Mouse (Mus musculus) hindbrain, embryonic 11.5 days (tissue): ENCODE results near the gene Apobec1. TPM values are rescaled to one million over a fixed set of nuclear protein-coding genes. Genes with fewer than 3 reads are reported as not detected.

Source experiments
- ATAC-seq: fragments of 200-750 bp; cut with Nextera tagmentation; 2 replicates; pipeline ENCODE4 v1.8.0; 2017; ENCODE audit warnings: mild to moderate bottlenecking, moderate TSS enrichment, moderate library complexity; ENCODE audit not compliant: low FRiP score
- DNase-seq: peaks from one replicate; pipeline ENCODE4 v3.0.0-alpha.2; 2015; ENCODE audit warnings: low spot score
- H3K27ac ChIP-seq: fragments of 300-500 bp; sonication (generic); 2 replicates; pipeline ENCODE4 v1.5.1; 2014; ENCODE audit warnings: mild to moderate bottlenecking, low read depth, low read length
- H3K27me3 ChIP-seq: fragments of 300-500 bp; sonication (generic); 2 replicates; pipeline ENCODE4 v1.6.1; 2014; ENCODE audit warnings: mild to moderate bottlenecking, low read length, moderate library complexity, mixed read lengths; ENCODE audit not compliant: control insufficient read depth, insufficient read depth
- H3K36me3 ChIP-seq: fragments of 300-500 bp; sonication (generic); 2 replicates; pipeline ENCODE4 v1.6.1; 2014; ENCODE audit warnings: mild to moderate bottlenecking, low read length, moderate library complexity, mixed read lengths; ENCODE audit not compliant: control insufficient read depth, insufficient read depth
- H3K4me1 ChIP-seq: fragments of 300-500 bp; sonication (generic); replicated peaks from 2 replicates; pipeline ENCODE4 v1.6.1; 2014; ENCODE audit warnings: low read length, mixed read lengths; ENCODE audit not compliant: control insufficient read depth, insufficient read depth
- H3K4me2 ChIP-seq: fragments of 300-500 bp; sonication (generic); replicated peaks from 2 replicates; pipeline ENCODE4 v1.6.1; 2014; ENCODE audit warnings: mild to moderate bottlenecking, low read depth, low read length
- H3K4me3 ChIP-seq: fragments of 300-500 bp; sonication (generic); 2 replicates; pipeline ENCODE4 v1.5.1; 2014; ENCODE audit warnings: low read depth, low read length
- H3K9ac ChIP-seq: fragments of 300-500 bp; sonication (generic); 2 replicates; pipeline ENCODE4 v1.6.1; 2014; ENCODE audit warnings: low read depth, low read length
- H3K9me3 ChIP-seq: fragments of 300-500 bp; sonication (generic); 2 replicates; pipeline ENCODE4 v1.6.1; 2016; ENCODE audit warnings: low read length; ENCODE audit not compliant: control insufficient read depth
- WGBS: fragments of 180-500 bp; shearing (Covaris S2); extraction: QIAGEN DNeasy Blood & Tissue Kit; methylation state at CpG from one replicate; pipeline ENCODE4 v1.1.7; 2014; 5-methylcytosine and 5-hydroxymethylcytosine counted together
- polyA plus RNA-seq: library from polyadenylated mRNA; unstranded; fragments of >200 nt; fragmentation: Nextera tagmentation; extraction: Ambion mirVana; gene quantifications from 2 replicates; pipeline ENCODE4 v1.2.1, GENCODE M21; 2014

Gene Apobec1
- polyA plus RNA-seq, 1 experiment from 2014 or later, result 1.7 TPM

GRCm38 (mm10) chr6:122609377-122609728 lies 7.1 kb upstream of the Apobec1 start:
- Histone ChIP-seq H3K27me3 (no peaks in the 10 kb centered on the region), H3K4me3 (no peak overlapping the region), H3K9ac (no peak overlapping the region), H3K9me3 (no peaks in the 10 kb centered on the region), H3K4me2 (no peak overlapping the region), H3K36me3 (no peaks in the 10 kb centered on the region), H3K27ac (no peak overlapping the region), H3K4me1 (no peaks in the 10 kb centered on the region)
- ATAC-seq (no peak), DNase-seq (no peak)
- 79% methylated on average over 9 of the region's 9 CpGs for WGBS

- Histone ChIP-seq H3K9ac (no peak overlapping the region), H3K9me3 (no peaks in the 10 kb centered on the region), H3K36me3 (no peaks in the 10 kb centered on the region), H3K4me1 (no peaks in the 10 kb centered on the region), H3K4me2 (no peak overlapping the region), H3K27me3 (no peaks in the 10 kb centered on the region), H3K4me3 (no peak overlapping the region), H3K27ac (no peak overlapping the region)
- DNase-seq (no peak), ATAC-seq (no peak)
- WGBS, result 73% methylated on average over 10 of the region's 10 CpGs
Measured at GRCm38 (mm10) chr6:122608434-122609376, 6.5 kb upstream of the Apobec1 start.

- Histone ChIP-seq H3K4me1 (no peaks in the 10 kb centered on the region), H3K27me3 (no peaks in the 10 kb centered on the region), H3K9me3 (no peaks in the 10 kb centered on the region), H3K9ac (no peak overlapping the region), H3K36me3 (no peaks in the 10 kb centered on the region), H3K4me2 (no peak overlapping the region), H3K4me3 (no peak overlapping the region), H3K27ac (no peak overlapping the region)
- ATAC-seq, result no peak
- DNase-seq, result no peak
- 90% methylated on average over 12 of the region's 12 CpGs for WGBS
Measured at GRCm38 (mm10) chr6:122607700-122608099, 5.5 kb upstream of the Apobec1 start.

GRCm38 (mm10) chr6:122606661-122607060 lies 4.4 kb upstream of the Apobec1 start:
- no peak overlapping the region for H3K4me3 ChIP-seq
- no peaks in the 10 kb centered on the region for H3K36me3 ChIP-seq
- H3K27me3 ChIP-seq, result no peaks in the 10 kb centered on the region
- H3K27ac ChIP-seq, result no peak overlapping the region
- WGBS, result 96% methylated on average over 11 of the region's 11 CpGs
- no peaks in the 10 kb centered on the region for H3K9me3 ChIP-seq
- H3K4me1 ChIP-seq, result no peaks in the 10 kb centered on the region
- H3K4me2 ChIP-seq, result no peak overlapping the region
- ATAC-seq (no peak), DNase-seq (no peak)
- no peak overlapping the region for H3K9ac ChIP-seq

GRCm38 (mm10) chr6:122605483-122605882 lies 3.2 kb upstream of the Apobec1 start:
- no peaks in the 10 kb centered on the region for H3K9me3 ChIP-seq
- H3K4me2 ChIP-seq, result no peak overlapping the region
- no peak for DNase-seq
- WGBS, result 93% methylated on average over 8 of the region's 8 CpGs
- H3K4me3 ChIP-seq, result no peak overlapping the region
- H3K27me3 ChIP-seq, result no peaks in the 10 kb centered on the region
- no peak for ATAC-seq
- H3K4me1 ChIP-seq, result no peaks in the 10 kb centered on the region
- H3K9ac ChIP-seq, result no peak overlapping the region
- H3K27ac ChIP-seq, result no peak overlapping the region
- H3K36me3 ChIP-seq, result no peaks in the 10 kb centered on the region

GRCm38 (mm10) chr6:122604260-122604659 lies 2.0 kb upstream of the Apobec1 start:
- H3K36me3 ChIP-seq, result no peaks in the 10 kb centered on the region
- no peak overlapping the region for H3K9ac ChIP-seq
- ATAC-seq (no peak), DNase-seq (no peak)
- H3K4me2 ChIP-seq, result no peak overlapping the region
- no peak overlapping the region for H3K27ac ChIP-seq
- H3K4me1 ChIP-seq, result no peaks in the 10 kb centered on the region
- no peak overlapping the region for H3K4me3 ChIP-seq
- no peaks in the 10 kb centered on the region for H3K27me3 ChIP-seq
- no peaks in the 10 kb centered on the region for H3K9me3 ChIP-seq

GRCm38 (mm10) chr6:122602992-122603322 lies 713 bp upstream of the Apobec1 start:
- Histone ChIP-seq H3K9ac (no peak overlapping the region), H3K27ac (no peak overlapping the region), H3K36me3 (no peaks in the 10 kb centered on the region), H3K9me3 (no peaks in the 10 kb centered on the region), H3K27me3 (no peaks in the 10 kb centered on the region), H3K4me1 (no peaks in the 10 kb centered on the region), H3K4me3 (no peak overlapping the region), H3K4me2 (no peak overlapping the region)
- DNase-seq (no peak), ATAC-seq (no peak)
- WGBS, result 54% methylated on average over 1 of the region's 1 CpGs

GRCm38 (mm10) chr6:122601615-122602014 lies 629 bp downstream of the Apobec1 start:
- Histone ChIP-seq H3K4me2 (no peak overlapping the region), H3K9me3 (no peaks in the 10 kb centered on the region), H3K27ac (no peak overlapping the region), H3K4me1 (no peaks in the 10 kb centered on the region), H3K4me3 (no peak overlapping the region), H3K36me3 (no peaks in the 10 kb centered on the region), H3K27me3 (no peaks in the 10 kb centered on the region), H3K9ac (no peak overlapping the region)
- DNase-seq (no peak), ATAC-seq (no peak)
- WGBS, result 89% methylated on average over 3 of the region's 3 CpGs

- Histone ChIP-seq H3K9ac (no peak overlapping the region), H3K36me3 (no peaks in the 10 kb centered on the region), H3K27ac (no peak overlapping the region), H3K27me3 (no peaks in the 10 kb centered on the region), H3K4me3 (no peak overlapping the region), H3K4me2 (no peak overlapping the region), H3K4me1 (no peaks in the 10 kb centered on the region), H3K9me3 (no peaks in the 10 kb centered on the region)
- 90% methylated on average over 4 of the region's 4 CpGs for WGBS
- DNase-seq (no peak), ATAC-seq (no peak)
Measured at GRCm38 (mm10) chr6:122601031-122601430, 1.2 kb downstream of the Apobec1 start.
